10 mouse cellular contexts compared by ENCODE assay signal in the genomic region with DNA sequence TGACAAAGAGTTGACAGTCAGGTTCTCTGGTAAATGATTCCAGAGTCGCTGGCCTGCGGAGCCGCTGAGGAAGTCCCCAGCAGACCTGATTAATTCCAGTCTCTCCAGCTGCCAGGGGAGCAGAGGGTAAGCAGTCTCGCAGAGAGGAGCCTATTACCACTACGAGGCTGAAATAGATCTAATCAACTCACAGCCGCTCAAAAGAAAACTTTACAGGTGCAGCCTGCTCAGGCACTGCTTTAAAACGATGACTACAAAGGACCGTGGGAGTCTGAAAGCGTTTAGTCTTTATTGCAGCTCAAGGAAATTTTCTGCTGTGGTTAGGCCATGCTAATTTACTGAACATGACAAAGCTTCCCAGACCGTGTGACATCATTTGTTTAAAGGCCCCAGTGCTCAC.
DNase-seq lines count a peak whose midpoint lies in the region; ATAC-seq and TF ChIP-seq lines count a peak whose summit lies in the region.
"Had no signal": no experiment of that assay in that cellular context is flagged by ENCODE, and none has a peak within 500 bp of the region (broad histone marks: within the 10 kb centered on the region; RNA-seq: fewer than 3 reads in every experiment).

No protein-coding gene starts in this region.

- no peaks in the 10 kb centered on the region for H3K9me3 ChIP-seq in forebrain, embryonic 12.5 days
- no peaks in the 10 kb centered on the region for H3K9me3 ChIP-seq in midbrain, embryonic 15.5 days
- H3K9me3 ChIP-seq: intestine, embryonic 15.5 days; lung, embryonic 15.5 days had no signal

- TF ChIP-seq CTCF in lung, adult 2 months (IDR thresholded peaks at IDR 0.05; ENCODE audit: insufficient read depth, low read length), result no peak

- H3K9ac ChIP-seq in forebrain, embryonic 12.5 days, result no peak overlapping the region
- no peak overlapping the region for H3K9ac ChIP-seq in midbrain, embryonic 15.5 days
- H3K9ac ChIP-seq: intestine, embryonic 15.5 days; lung, embryonic 15.5 days had no signal

- peak; percentile 72 for DNase-seq in embryo, embryonic 10.5 days (ENCODE audit: low spot score)
- DNase-seq in hindlimb bud, embryonic 11.5 days (ENCODE audit: extremely low spot score, low read depth, low spot score), result peak; percentile 50
- no peak for DNase-seq in layer of hippocampus, postnatal 10 days (ENCODE audit: low spot score in 2 of 2)
- DNase-seq in lung, adult 2 months, result no peak
- DNase-seq in B cell, adult 2 months, result no peak

- no peak for TF ChIP-seq POLR2A in lung, adult 2 months (IDR thresholded peaks at IDR 0.05; ENCODE audit: borderline replicate concordance, extremely low read depth, low read depth, low read length)

- 3% methylated on average over 10 of the region's 10 CpGs for WGBS in forebrain, embryonic 12.5 days
- whole genome bisulfite sequencing in midbrain, embryonic 15.5 days, result 8% methylated on average over 10 of the region's 10 CpGs
- 46% methylated on average over 10 of the region's 10 CpGs for WGBS in lung, adult 2 months

- H3K27ac ChIP-seq in forebrain, embryonic 12.5 days, result peak overlapping the region; percentile 59; the same call in 1 of the 2 replicates
- no peak overlapping the region; the same call in 1 of the 2 replicates for H3K27ac ChIP-seq in midbrain, embryonic 15.5 days
- H3K27ac ChIP-seq: intestine, embryonic 15.5 days; lung, embryonic 15.5 days had no signal

- no peak overlapping the region for H3K4me2 ChIP-seq in forebrain, embryonic 12.5 days
- no peak overlapping the region for H3K4me2 ChIP-seq in midbrain, embryonic 15.5 days
- H3K4me2 ChIP-seq: intestine, embryonic 15.5 days; lung, embryonic 15.5 days had no signal

- no peaks in the 10 kb centered on the region for H3K27me3 ChIP-seq in forebrain, embryonic 12.5 days
- no peaks in the 10 kb centered on the region for H3K27me3 ChIP-seq in midbrain, embryonic 15.5 days (replicated peaks)
- H3K27me3 ChIP-seq: intestine, embryonic 15.5 days; lung, embryonic 15.5 days had no signal

- ATAC-seq in forebrain, embryonic 12.5 days (ENCODE audit: low FRiP score), result peak; percentile 89
- ATAC-seq in midbrain, embryonic 15.5 days (replicated peaks), result peak; percentile 78
- ATAC-seq in erythroblast, adult 5-6 weeks (replicated peaks; ENCODE audit: low FRiP score, poor library complexity, severe bottlenecking), result no peak
- ATAC-seq: intestine, embryonic 15.5 days had no signal

- no peaks in the 10 kb centered on the region for H3K36me3 ChIP-seq in forebrain, embryonic 12.5 days (replicated peaks)
- no peaks in the 10 kb centered on the region for H3K36me3 ChIP-seq in midbrain, embryonic 15.5 days (replicated peaks)
- H3K36me3 ChIP-seq: intestine, embryonic 15.5 days; lung, embryonic 15.5 days had no signal

- peaks cover 18% of the 10 kb centered on the region for H3K4me1 ChIP-seq in forebrain, embryonic 12.5 days
- peaks cover 4% of the 10 kb centered on the region; the same call in 1 of the 2 replicates for H3K4me1 ChIP-seq in midbrain, embryonic 15.5 days
- H3K4me1 ChIP-seq in lung, adult 2 months (ENCODE audit: control insufficient read depth, insufficient read depth, low read length), result no peaks in the 10 kb centered on the region

- H3K4me3 ChIP-seq in forebrain, embryonic 12.5 days (replicated peaks), result no peak overlapping the region
- H3K4me3 ChIP-seq in midbrain, embryonic 15.5 days, result no peak overlapping the region
- H3K4me3 ChIP-seq in lung, adult 2 months (replicated peaks; ENCODE audit: extremely low read depth, low read depth, low read length), result no peak overlapping the region
- H3K4me3 ChIP-seq: intestine, embryonic 15.5 days; lung, embryonic 15.5 days had no signal

Comparison
In these comparisons a context has a peak if more than half of its experiments do, and no peak if none do; other contexts are left out.
1. DNase-seq: peak in embryo, embryonic 10.5 days (single experiment) and hindlimb bud, embryonic 11.5 days (single experiment); none in layer of hippocampus, postnatal 10 days (0 of 2), lung, adult 2 months (single experiment) and B cell, adult 2 months (0 of 2).